Mouse (Mus musculus): ENCODE measurements around the gene Olfr199. TPM values are rescaled to one million over a fixed set of nuclear protein-coding genes. Genes with fewer than 3 reads are reported as not detected.
"Not testable (repeated sequence)": the region's sequence is repeated elsewhere in the genome, so short reads cannot be mapped to it uniquely, and the experiment has no call there.

Gene Olfr199
- not detected for total RNA-seq (2022)

- DNase-seq (ENCODE audit: low spot score in 2 of 2), result not testable (repeated sequence)
These were observed at the start of gene Olfr199 for GRCm38 (mm10) chr16:59219667-59220066. Olfr199 (minus strand) TSS chr16:59219767.

GRCm38 (mm10) chr16:59269097-59269496, 49.5 kb upstream of the Olfr199 start:
- DNase-seq (ENCODE audit: low spot score in 2 of 2), result not testable (repeated sequence)

GRCm38 (mm10) chr16:59249684-59250083, 30.1 kb upstream of the Olfr199 start:
- DNase-seq (ENCODE audit: low spot score in 2 of 2), result no peak

- not testable (repeated sequence) for DNase-seq (ENCODE audit: low spot score in 2 of 2)
These were observed 1.7 kb downstream of the Olfr199 start for GRCm38 (mm10) chr16:59217861-59218260.

- DNase-seq (ENCODE audit: low spot score in 2 of 2), result not testable (repeated sequence)
These were observed 16.1 kb downstream of the Olfr199 start, which contains the start of gene Olfr198 for GRCm38 (mm10) chr16:59203433-59203832. Olfr198 (minus strand) TSS chr16:59203533.

- DNase-seq (ENCODE audit: low spot score in 2 of 2), result no peak
These were observed 49.2 kb downstream of the Olfr199 start, which contains the start of gene Olfr196 for GRCm38 (mm10) chr16:59170354-59170753. Olfr196 (minus strand) TSS chr16:59170454.

Other genes starting within 250 kb of the Olfr199 start
- not detected for gene Olfr183, start 224.4 kb downstream of the Olfr199 start, total RNA-seq (2022)
- gene Olfr186, start 189.5 kb downstream of the Olfr199 start, total RNA-seq (2022), result not detected
- not detected for gene Olfr187, start 180.0 kb downstream of the Olfr199 start, total RNA-seq (2022)
- not detected for gene Olfr190, start 141.8 kb downstream of the Olfr199 start, total RNA-seq (2022)
- not detected for gene Olfr191, start 129.9 kb downstream of the Olfr199 start, total RNA-seq (2022)
- not detected for gene Olfr193, start 107.9 kb downstream of the Olfr199 start, total RNA-seq (2022)
- gene Olfr194, start 98.7 kb downstream of the Olfr199 start, total RNA-seq (2022), result not detected
- not detected for gene Olfr195, start 72.7 kb downstream of the Olfr199 start, total RNA-seq (2022)
- gene Olfr196, start 49.3 kb downstream of the Olfr199 start, total RNA-seq (2022), result not detected
- not detected for gene Olfr198, start 16.2 kb downstream of the Olfr199 start, total RNA-seq (2022)
- gene Olfr201, start 52.9 kb upstream of the Olfr199 start, total RNA-seq (2022), result not detected
- gene Olfr202, start 67.0 kb upstream of the Olfr199 start, total RNA-seq (2022), result not detected
- gene Olfr203, start 79.1 kb upstream of the Olfr199 start, total RNA-seq (2022), result not detected
- gene Olfr204, start 98.5 kb upstream of the Olfr199 start, total RNA-seq (2022), result not detected
- gene Olfr205, start 111.4 kb upstream of the Olfr199 start, total RNA-seq (2022), result not detected
- gene Olfr206, start 129.5 kb upstream of the Olfr199 start, total RNA-seq (2022), result not detected
- not detected for gene Olfr209, start 144.2 kb upstream of the Olfr199 start, total RNA-seq (2022)
- not detected for gene Gabrr3, start 187.6 kb upstream of the Olfr199 start, total RNA-seq (2022)

All from gastrocnemius, adult 8-10 months (tissue).